Comparison of ENCODE assay signal across 8 mouse cellular contexts in the genomic region with DNA sequence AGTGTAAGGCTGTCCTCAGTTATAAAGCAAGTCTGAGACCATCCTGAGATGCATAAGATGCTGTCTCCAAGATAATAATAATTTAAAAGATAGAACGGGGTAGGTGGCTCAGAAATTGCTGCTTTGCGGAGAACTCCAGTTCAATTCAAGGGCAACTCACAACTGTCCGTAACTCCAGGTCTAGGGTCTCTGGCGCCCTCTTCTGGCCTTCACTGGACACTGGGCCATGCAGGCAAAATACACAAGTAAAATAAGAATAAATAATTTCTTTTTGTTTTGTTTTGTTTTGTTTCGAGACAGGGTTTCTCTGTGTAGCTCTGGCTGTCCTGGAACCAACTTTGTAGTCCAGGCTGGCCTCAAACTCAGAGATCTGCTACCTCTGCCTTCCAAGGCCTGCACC. TPM values are rescaled to one million over a fixed set of nuclear protein-coding genes. Genes with fewer than 3 reads are reported as not detected.
DNase-seq lines count a peak whose midpoint lies in the region; ATAC-seq and TF ChIP-seq lines count a peak whose summit lies in the region.

No protein-coding gene starts in this region.

- H3K36me3 ChIP-seq in CH12.LX (replicated peaks in 1 of 2; ENCODE audit: control insufficient read depth in 1 of 2, insufficient read depth in 1 of 2, low read length in 1 of 2): no peaks in the 10 kb centered on the region
- no peaks in the 10 kb centered on the region for H3K36me3 ChIP-seq in limb, embryonic 11.5 days (ENCODE audit: control insufficient read depth, insufficient read depth, low read length)

- H3K9ac ChIP-seq in CH12.LX (ENCODE audit: insufficient read depth, low read depth): no peak overlapping the region
- no peak overlapping the region for H3K9ac ChIP-seq in limb, embryonic 11.5 days (ENCODE audit: low read length)

- H3K4me1 ChIP-seq in CH12.LX (ENCODE audit: control insufficient read depth in 1 of 2, insufficient read depth in 2 of 2): no peaks in the 10 kb centered on the region
- H3K4me1 ChIP-seq in limb, embryonic 11.5 days (ENCODE audit: control insufficient read depth, insufficient read depth, low read length): 0 out of 2 replicates have a peak, but pooled peaks cover 2% of the 10 kb centered on the region

- H3K4me2 ChIP-seq in CH12.LX (ENCODE audit: insufficient read depth, low read depth, poor library complexity, severe bottlenecking): no peak overlapping the region
- no peak overlapping the region for H3K4me2 ChIP-seq in limb, embryonic 11.5 days (ENCODE audit: low read depth, severe bottlenecking)

- no peaks in the 10 kb centered on the region for H3K79me2 ChIP-seq in CH12.LX (replicated peaks; ENCODE audit: control insufficient read depth, extremely low read depth, insufficient read depth, poor library complexity, severe bottlenecking)

- peaks cover 6% of the 10 kb centered on the region for H3K9me3 ChIP-seq in CH12.LX (replicated peaks; ENCODE audit: low read length)
- H3K9me3 ChIP-seq in limb, embryonic 11.5 days (ENCODE audit: control insufficient read depth, low read length): no peaks in the 10 kb centered on the region

- no peak for ATAC-seq in limb, embryonic 11.5 days (ENCODE audit: insufficient number of reproducible peaks, low FRiP score, low TSS enrichment, low read depth)

- no peaks in the 10 kb centered on the region for H3K27me3 ChIP-seq in CH12.LX (replicated peaks)
- no peaks in the 10 kb centered on the region for H3K27me3 ChIP-seq in limb, embryonic 11.5 days (ENCODE audit: control insufficient read depth, insufficient read depth, low read length)

- WGBS in limb, embryonic 11.5 days: 19% methylated on average over 5 of the region's 5 CpGs

- dilution Hi-C loops in CH12.LX (cut with MboI; ENCODE audit: extremely low pct_ligation_motif_present, extremely low pct_unique_long_range_greater_than_20kb, low sequenced_read_pairs): no loop called here

- in situ Hi-C loops in CH12.LX (cut with MboI; ENCODE audit: low pct_ligation_motif_present, low pct_unique_long_range_greater_than_20kb, low sequenced_read_pairs): no loop called here

- TF ChIP-seq CTCF in CH12.LX (conservative IDR thresholded peaks at IDR 0.05 in 1 of 2, IDR thresholded peaks at IDR 0.05 in 1 of 2; ENCODE audit: low read depth in 2 of 2, low read length in 2 of 2): peak; percentile 50 to 76; a peak in 3 of 4 replicates

- no peak for TF ChIP-seq POLR2A in CH12.LX (IDR thresholded peaks at IDR 0.05; ENCODE audit: low read depth, low read length)

- no peak for TF ChIP-seq EP300 in CH12.LX (IDR thresholded peaks at IDR 0.05; ENCODE audit: low read length)

- TF ChIP-seq RAD21 in CH12.LX (IDR thresholded peaks at IDR 0.05; ENCODE audit: low read depth, low read length): peak; percentile 74

- no peak overlapping the region for H3K27ac ChIP-seq in CH12.LX (ENCODE audit: insufficient read depth, low read depth)
- H3K27ac ChIP-seq in limb, embryonic 11.5 days (replicated peaks; ENCODE audit: low read depth, low read length): no peak overlapping the region

- peak; percentile 74 for DNase-seq in layer of hippocampus, adult 11-12 months (ENCODE audit: low spot score)
- DNase-seq in layer of hippocampus, postnatal 36 days: no peak
- peak; percentile 79 for DNase-seq in CH12.LX (ENCODE audit: extremely low read depth)
- peak; percentile 75 to 76 for DNase-seq in adrenal gland, adult 18-20 months (ENCODE audit: low spot score in 2 of 2)
- DNase-seq in embryo, embryonic 11.5 days (ENCODE audit: low read depth, low spot score): peak; percentile 69
- DNase-seq in limb, embryonic 11.5 days (ENCODE audit: low spot score): peak; percentile 90
- peak; percentile 45 for DNase-seq in skeletal muscle tissue, adult 2 months (ENCODE audit: low read depth, low spot score)
- no peak for DNase-seq in right cerebral cortex, adult 2 months (ENCODE audit: low spot score in 2 of 2)

- no peak overlapping the region for H3K4me3 ChIP-seq in CH12.LX (replicated peaks in 1 of 3; ENCODE audit: low read depth in 2 of 3, low read length in 2 of 3, poor library complexity in 1 of 3)
- H3K4me3 ChIP-seq in limb, embryonic 11.5 days (ENCODE audit: low read depth, low read length): no peak overlapping the region

TF ChIP-seq in CH12.LX, 34 proteins besides CTCF, POLR2A, EP300 and RAD21:
- TF ChIP-seq MYC (IDR thresholded peaks at IDR 0.05; ENCODE audit: low read depth, low read length) (no peak), ZNF384 (IDR thresholded peaks at IDR 0.05; ENCODE audit: low read depth, low read length) (peak; percentile 55; the same call in 1 of the 2 replicates), MEF2A (IDR thresholded peaks at IDR 0.05; ENCODE audit: borderline replicate concordance, low read depth, low read length) (no peak), TCF12 (IDR thresholded peaks at IDR 0.05; ENCODE audit: low read depth, low read length) (no peak), MXI1 (IDR thresholded peaks at IDR 0.05; ENCODE audit: low read depth, low read length) (no peak), NELFE (IDR thresholded peaks at IDR 0.05; ENCODE audit: low read depth, low read length) (no peak), E2F4 (IDR thresholded peaks at IDR 0.05; ENCODE audit: insufficient replicate concordance, low read depth, low read length) (no peak), USF2 (conservative IDR thresholded peaks at IDR 0.05; ENCODE audit: low read depth, low read length) (no peak), CHD1 (IDR thresholded peaks at IDR 0.05; ENCODE audit: low read depth, low read length) (no peak), CHD2 (IDR thresholded peaks at IDR 0.05; ENCODE audit: low read length) (no peak), PAX5 (IDR thresholded peaks at IDR 0.05; ENCODE audit: low read length) (no peak), TBP (conservative IDR thresholded peaks at IDR 0.05; ENCODE audit: low read depth, low read length) (no peak), SIN3A (IDR thresholded peaks at IDR 0.05; ENCODE audit: low read length) (no peak), HCFC1 (IDR thresholded peaks at IDR 0.05; ENCODE audit: low read depth, low read length) (no peak), ZC3H11A (IDR thresholded peaks at IDR 0.05; ENCODE audit: low read depth, low read length) (peak; percentile 19), IRF4 (IDR thresholded peaks at IDR 0.05; ENCODE audit: low read depth, low read length) (no peak), SMC3 (IDR thresholded peaks at IDR 0.05; ENCODE audit: low read depth, low read length) (peak; percentile 74), UBTF (IDR thresholded peaks at IDR 0.05; ENCODE audit: low read depth, low read length) (no peak), ETS1 (conservative IDR thresholded peaks at IDR 0.05; ENCODE audit: low read depth, low read length) (no peak), MAX (IDR thresholded peaks at IDR 0.05; ENCODE audit: low read length) (no peak), MAFK (IDR thresholded peaks at IDR 0.05; ENCODE audit: insufficient replicate concordance, low read length) (no peak)
TF ChIP-seq in CH12.LX: peak in this region for 3.

RNA-seq across cellular contexts. Expression of a gene that starts 4.7 kb away (rescaled TPM):
- 10 to 100 TPM; 41.8 to 45.5 TPM for total RNA-seq in layer of hippocampus, postnatal 36 days (2021)
- total RNA-seq in CH12.LX (2012; rRNA removed): 1.0 and 4.5 TPM in 2 replicates
- total RNA-seq in CH12.LX (2014; rRNA removed): 0.36 and 0.54 TPM in 2 replicates
- 1.6 TPM in 2 replicates for polyA plus RNA-seq in CH12.LX (2012; ENCODE audit: insufficient read length, low read depth)
- total RNA-seq in adrenal gland, adult 18-20 months (2021): 1 to 10 TPM; 3.3 to 4.2 TPM
- 1.0 and 1.4 TPM in 2 replicates for polyA plus RNA-seq in limb, embryonic 11.5 days (2014; fragmentation: Nextera tagmentation; extraction: Ambion mirVana)

RNA-seq across cellular contexts. Expression of a gene that starts 7.7 kb away (rescaled TPM):
- total RNA-seq in layer of hippocampus, postnatal 36 days (2021): 1 to 10 TPM; 6.6 to 8.2 TPM
- total RNA-seq in CH12.LX (2012; rRNA removed): 10.5 and 10.7 TPM in 2 replicates
- total RNA-seq in CH12.LX (2014; rRNA removed): 8.9 and 10.6 TPM in 2 replicates
- 9.1 and 10.4 TPM in 2 replicates for polyA plus RNA-seq in CH12.LX (2012; ENCODE audit: insufficient read length, low read depth)
- 10 to 100 TPM; 15.2 to 17.8 TPM for total RNA-seq in adrenal gland, adult 18-20 months (2021)
- 9.5 and 10.8 TPM in 2 replicates for polyA plus RNA-seq in limb, embryonic 11.5 days (2014; fragmentation: Nextera tagmentation; extraction: Ambion mirVana)

RNA-seq across cellular contexts. Expression of a gene that starts 45.4 kb away (rescaled TPM):
- total RNA-seq in layer of hippocampus, postnatal 36 days (2021): not detected
- total RNA-seq in CH12.LX (2012; rRNA removed) (8.9 and 9.7 TPM in 2 replicates), CH12.LX (2014; rRNA removed) (4.5 and 5.1 TPM in 2 replicates)
- polyA plus RNA-seq in CH12.LX (2012; ENCODE audit: insufficient read length, low read depth): 22.4 and 23.6 TPM in 2 replicates
- 10 to 100 TPM; 28.9 to 47.4 TPM for total RNA-seq in adrenal gland, adult 18-20 months (2021)
- polyA plus RNA-seq in limb, embryonic 11.5 days (2014; fragmentation: Nextera tagmentation; extraction: Ambion mirVana): not detected in 2 replicates

Comparison
In these comparisons a context has a peak if more than half of its experiments do, and no peak if none do; other contexts are left out.
1. DNase-seq: peak in layer of hippocampus, adult 11-12 months (single experiment), CH12.LX (single experiment), adrenal gland, adult 18-20 months (2 of 2), embryo, embryonic 11.5 days (single experiment), limb, embryonic 11.5 days (single experiment) and skeletal muscle tissue, adult 2 months (single experiment); none in layer of hippocampus, postnatal 36 days (0 of 2) and right cerebral cortex, adult 2 months (0 of 2).
2. RNA of a gene that starts 4.7 kb away (total RNA-seq): 41.8 to 45.5 TPM in layer of hippocampus, postnatal 36 days; 0.36 to 4.5 TPM in CH12.LX and 3.3 to 4.2 TPM in adrenal gland, adult 18-20 months; every median in the first group is over 4 times any median in the second.
3. RNA of a gene that starts 45.4 kb away (total RNA-seq): 28.9 to 47.4 TPM in adrenal gland, adult 18-20 months and 4.5 to 9.7 TPM in CH12.LX; not detected in layer of hippocampus, postnatal 36 days; every median in the first group is over 4 times any median in the second.